Mouse (Mus musculus): ENCODE measurements around the gene Slco2a1.

Slco2a1 gene

GRCm38 (mm10) chr9:102982376-102982775, 6.1 kb upstream of the Slco2a1 start:
- no peak for DNase-seq (ENCODE audit: low read depth in 1 of 2, low spot score in 2 of 2)

GRCm38 (mm10) chr9:102985111-102985510, 3.4 kb upstream of the Slco2a1 start:
- DNase-seq (ENCODE audit: low read depth in 1 of 2, low spot score in 2 of 2): no peak

- DNase-seq (ENCODE audit: low read depth in 1 of 2, low spot score in 2 of 2): no peak
Observed at GRCm38 (mm10) chr9:102985939-102986338, 2.6 kb upstream of the Slco2a1 start.

- DNase-seq (ENCODE audit: low read depth in 1 of 2, low spot score in 2 of 2): no peak
Observed at GRCm38 (mm10) chr9:102990306-102991133, 2.0 kb downstream of the Slco2a1 start.

- no peak for DNase-seq (ENCODE audit: low read depth in 1 of 2, low spot score in 2 of 2)
Observed at GRCm38 (mm10) chr9:102991134-102991406, 2.6 kb downstream of the Slco2a1 start.

GRCm38 (mm10) chr9:102992877-102993276, 4.4 kb downstream of the Slco2a1 start:
- DNase-seq (ENCODE audit: low read depth in 1 of 2, low spot score in 2 of 2): no peak

GRCm38 (mm10) chr9:102993764-102994163, 5.3 kb downstream of the Slco2a1 start:
- no peak for DNase-seq (ENCODE audit: low read depth in 1 of 2, low spot score in 2 of 2)

- no peak for DNase-seq (ENCODE audit: low read depth in 1 of 2, low spot score in 2 of 2)
Observed at GRCm38 (mm10) chr9:102995800-102996635, 7.5 kb downstream of the Slco2a1 start.

GRCm38 (mm10) chr9:103000384-103000783, 11.9 kb downstream of the Slco2a1 start:
- no peak for DNase-seq (ENCODE audit: low read depth in 1 of 2, low spot score in 2 of 2)

GRCm38 (mm10) chr9:103004343-103004742, 15.8 kb downstream of the Slco2a1 start:
- DNase-seq (ENCODE audit: low read depth in 1 of 2, low spot score in 2 of 2): no peak

GRCm38 (mm10) chr9:103007699-103008078, 19.2 kb downstream of the Slco2a1 start:
- DNase-seq (ENCODE audit: low read depth in 1 of 2, low spot score in 2 of 2): no peak

- no peak for DNase-seq (ENCODE audit: low read depth in 1 of 2, low spot score in 2 of 2)
Observed at GRCm38 (mm10) chr9:103008079-103008855, 19.8 kb downstream of the Slco2a1 start.

GRCm38 (mm10) chr9:103010161-103010560, 21.6 kb downstream of the Slco2a1 start:
- DNase-seq (ENCODE audit: low read depth in 1 of 2, low spot score in 2 of 2): no peak

GRCm38 (mm10) chr9:103013366-103013765, 24.9 kb downstream of the Slco2a1 start:
- DNase-seq (ENCODE audit: low read depth in 1 of 2, low spot score in 2 of 2): no peak

GRCm38 (mm10) chr9:103014686-103015085, 26.2 kb downstream of the Slco2a1 start:
- no peak for DNase-seq (ENCODE audit: low read depth in 1 of 2, low spot score in 2 of 2)

- DNase-seq (ENCODE audit: low read depth in 1 of 2, low spot score in 2 of 2): no peak
Observed at GRCm38 (mm10) chr9:103024116-103024515, 35.6 kb downstream of the Slco2a1 start.

GRCm38 (mm10) chr9:103027150-103027889, 38.8 kb downstream of the Slco2a1 start:
- no peak for DNase-seq (ENCODE audit: low read depth in 1 of 2, low spot score in 2 of 2)

GRCm38 (mm10) chr9:103029012-103029411, 40.5 kb downstream of the Slco2a1 start:
- DNase-seq (ENCODE audit: low read depth in 1 of 2, low spot score in 2 of 2): no peak

GRCm38 (mm10) chr9:103030041-103030440, 41.5 kb downstream of the Slco2a1 start:
- no peak for DNase-seq (ENCODE audit: low read depth in 1 of 2, low spot score in 2 of 2)

- no peak for DNase-seq (ENCODE audit: low read depth in 1 of 2, low spot score in 2 of 2)
Observed at GRCm38 (mm10) chr9:103031211-103031610, 42.7 kb downstream of the Slco2a1 start.

GRCm38 (mm10) chr9:103032193-103032592, 43.7 kb downstream of the Slco2a1 start:
- no peak for DNase-seq (ENCODE audit: low read depth in 1 of 2, low spot score in 2 of 2)
